Mouse (Mus musculus) limb, embryonic 12.5 days (tissue): ENCODE data around the gene Abca8a. TPM values are rescaled to one million over a fixed set of nuclear protein-coding genes. Genes with fewer than 3 reads are reported as not detected.

Source experiments
- ATAC-seq: fragments of 200-750 bp; cut with Nextera tagmentation; 2 replicates; pipeline ENCODE4 v1.8.0; 2017; ENCODE audit warnings: low read depth, moderate TSS enrichment; ENCODE audit not compliant: insufficient number of reproducible peaks, insufficient read depth, low FRiP score, low TSS enrichment
- H3K27ac ChIP-seq: fragments of 300-500 bp; sonication (generic); 2 replicates; pipeline ENCODE4 v1.5.1; 2016; ENCODE audit warnings: mild to moderate bottlenecking, moderate library complexity
- H3K27me3 ChIP-seq: fragments of 300-500 bp; sonication (generic); 2 replicates; pipeline ENCODE4 v1.6.1; 2016; ENCODE audit warnings: mild to moderate bottlenecking, moderate library complexity
- H3K36me3 ChIP-seq: fragments of 300-500 bp; sonication (generic); 2 replicates; pipeline ENCODE4 v1.6.1; 2016; ENCODE audit warnings: mild to moderate bottlenecking, moderate library complexity
- H3K4me1 ChIP-seq: fragments of 300-500 bp; sonication (generic); replicated peaks from 2 replicates; pipeline ENCODE4 v1.6.1; 2016
- H3K4me2 ChIP-seq: fragments of 300-500 bp; sonication (generic); 2 replicates; pipeline ENCODE4 v1.6.1; 2016; ENCODE audit warnings: mild to moderate bottlenecking, moderate library complexity
- H3K4me3 ChIP-seq: fragments of 300-500 bp; sonication (generic); replicated peaks from 2 replicates; pipeline ENCODE4 v1.5.1; 2016; ENCODE audit warnings: mild to moderate bottlenecking
- H3K9ac ChIP-seq: fragments of 300-500 bp; sonication (generic); replicated peaks from 2 replicates; pipeline ENCODE4 v1.6.1; 2016; ENCODE audit warnings: mild to moderate bottlenecking, moderate library complexity
- H3K9me3 ChIP-seq: fragments of 300-500 bp; sonication (generic); 2 replicates; pipeline ENCODE4 v1.6.1; 2016; ENCODE audit warnings: mild to moderate bottlenecking, moderate library complexity
- WGBS: fragments of 180-500 bp; shearing (Covaris S2); methylation state at CpG from one replicate; pipeline ENCODE4 v1.1.7; 2016; 5-methylcytosine and 5-hydroxymethylcytosine counted together
- polyA plus RNA-seq: library from polyadenylated mRNA; unstranded; fragments of >200 nt; fragmentation: Nextera tagmentation; extraction: Ambion mirVana; gene quantifications from 2 replicates; pipeline ENCODE4 v1.2.1, GENCODE M21; 2016

The Abca8a gene
- polyA plus RNA-seq, 1 experiment from 2014 or later: 0.13 TPM

DNA sequence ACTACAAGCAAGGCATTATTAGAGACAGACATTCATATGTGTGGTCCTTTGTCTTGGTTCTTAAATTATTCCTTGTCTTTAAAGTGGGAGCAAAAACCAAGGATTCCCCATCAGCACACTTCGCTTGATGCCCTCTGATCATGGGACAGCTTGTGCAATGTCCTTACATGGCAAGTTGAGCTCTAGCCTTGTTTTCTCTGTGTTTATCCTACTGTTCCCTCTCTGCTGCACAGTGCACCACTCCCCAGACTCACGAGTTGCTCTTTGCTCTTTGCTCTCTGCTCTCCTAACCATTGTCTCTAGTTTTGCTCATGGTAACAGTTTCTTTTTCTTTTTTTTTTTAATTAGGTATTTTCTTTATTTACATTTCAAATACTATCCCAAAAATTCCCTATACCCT lies 35.7 kb downstream of the Abca8a start:
- Histone ChIP-seq H3K4me1 (no peaks in the 10 kb centered on the region), H3K27ac (no peak overlapping the region), H3K9me3 (no peaks in the 10 kb centered on the region), H3K4me2 (no peak overlapping the region), H3K4me3 (no peak overlapping the region), H3K27me3 (no peaks in the 10 kb centered on the region), H3K36me3 (no peaks in the 10 kb centered on the region), H3K9ac (no peak overlapping the region)
- no peak for ATAC-seq
- WGBS: 72% methylated on average over 2 of the region's 2 CpGs

DNA sequence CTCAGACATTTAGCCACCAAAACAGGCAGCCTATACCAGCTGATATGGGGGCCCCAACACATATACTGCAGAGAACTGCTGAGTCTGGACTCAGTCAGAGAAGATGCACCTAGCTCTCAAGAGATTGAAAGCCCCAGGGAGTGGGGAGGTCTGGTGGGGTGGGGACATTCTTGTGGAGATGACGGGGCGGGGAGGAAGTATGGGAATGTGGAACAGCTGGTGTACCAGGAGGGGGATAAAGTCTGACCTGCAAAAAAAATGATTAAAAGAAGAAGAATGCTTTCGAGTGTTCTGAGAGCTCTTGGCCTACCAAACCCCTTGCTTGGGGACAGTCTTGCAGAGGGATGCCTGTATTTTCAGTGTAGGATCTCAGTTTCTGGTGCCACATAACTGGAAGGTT lies 42.1 kb downstream of the Abca8a start:
- Histone ChIP-seq H3K4me1 (0 out of 2 replicates have a peak, but pooled peaks cover 6% of the 10 kb centered on the region), H3K36me3 (no peaks in the 10 kb centered on the region), H3K4me2 (no peak overlapping the region), H3K9me3 (no peaks in the 10 kb centered on the region), H3K4me3 (no peak overlapping the region), H3K27me3 (no peaks in the 10 kb centered on the region), H3K27ac (no peak overlapping the region), H3K9ac (no peak overlapping the region)
- WGBS: 57% methylated on average over 3 of the region's 3 CpGs
- ATAC-seq: no peak

DNA sequence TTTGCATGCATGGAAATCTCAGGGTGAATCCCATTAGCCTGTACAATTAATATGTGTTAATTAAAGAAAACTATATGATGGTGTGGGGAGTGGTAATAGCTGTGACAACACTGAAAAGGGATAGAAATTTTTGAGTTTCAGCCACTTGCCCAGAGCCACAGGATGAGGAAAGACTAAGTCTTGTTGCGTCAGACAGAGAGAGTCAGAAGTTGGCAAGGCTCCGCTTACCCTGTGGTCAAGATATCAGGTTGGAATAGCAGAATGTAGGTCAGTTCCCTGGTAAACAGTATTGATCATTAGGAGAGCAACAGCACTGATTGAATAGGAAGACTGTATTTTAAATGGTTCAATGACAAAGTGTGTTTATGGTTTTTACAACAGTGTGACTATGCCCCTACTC lies 58.0 kb downstream of the Abca8a start:
- no peak overlapping the region for H3K4me2 ChIP-seq
- H3K9ac ChIP-seq: no peak overlapping the region
- H3K9me3 ChIP-seq: no peaks in the 10 kb centered on the region
- no peaks in the 10 kb centered on the region for H3K36me3 ChIP-seq
- no peak overlapping the region for H3K27ac ChIP-seq
- 95% methylated on average over 2 of the region's 2 CpGs for WGBS
- H3K27me3 ChIP-seq: no peaks in the 10 kb centered on the region
- no peak for ATAC-seq
- H3K4me1 ChIP-seq: no peaks in the 10 kb centered on the region
- H3K4me3 ChIP-seq: no peak overlapping the region

DNA sequence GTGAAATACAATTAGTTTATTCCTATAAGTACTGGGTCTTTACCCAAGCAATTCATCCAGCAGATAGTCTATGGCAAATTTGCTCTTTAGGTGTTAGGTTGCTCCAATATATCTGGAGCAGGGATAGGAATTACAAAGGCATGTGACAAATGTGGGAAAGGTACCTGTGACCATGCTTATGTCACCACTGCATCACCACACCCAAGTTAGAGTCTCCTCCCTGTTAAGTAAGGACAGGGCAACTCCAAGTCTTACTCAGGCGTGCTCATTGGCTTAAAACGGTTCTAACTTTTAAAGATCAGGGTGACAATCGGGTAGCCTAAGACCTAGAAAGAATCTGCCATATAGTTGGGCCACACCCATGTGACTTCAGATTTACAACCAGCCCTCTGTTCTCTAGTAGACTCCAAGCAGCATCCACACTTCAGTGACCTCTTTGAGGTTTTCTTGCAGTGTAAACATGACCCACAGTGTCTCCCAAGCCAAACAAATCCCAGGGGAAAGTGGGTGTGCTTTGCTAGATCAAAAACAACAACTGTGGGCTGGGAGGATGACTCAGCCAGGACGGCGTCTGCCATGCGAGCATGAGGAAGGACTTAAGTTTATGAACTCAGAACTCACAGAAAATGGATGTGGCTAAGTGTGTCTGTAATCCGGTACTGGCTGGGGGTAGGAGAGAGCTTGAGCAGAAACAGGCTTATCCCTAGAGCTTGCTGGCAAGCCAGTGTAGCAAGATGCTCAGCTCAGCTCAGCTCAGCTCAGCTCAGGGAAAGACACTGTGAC lies 66.7 kb downstream of the Abca8a start:
- ATAC-seq: no peak; the same call in 1 of the 2 replicates
- no peaks in the 10 kb centered on the region for H3K36me3 ChIP-seq
- no peak overlapping the region for H3K4me2 ChIP-seq
- H3K27ac ChIP-seq: no peak overlapping the region
- H3K9me3 ChIP-seq: no peaks in the 10 kb centered on the region
- no peaks in the 10 kb centered on the region for H3K4me1 ChIP-seq
- no peaks in the 10 kb centered on the region for H3K27me3 ChIP-seq
- no peak overlapping the region for H3K4me3 ChIP-seq
- H3K9ac ChIP-seq: no peak overlapping the region
- 38% methylated on average over 7 of the region's 7 CpGs for WGBS

DNA sequence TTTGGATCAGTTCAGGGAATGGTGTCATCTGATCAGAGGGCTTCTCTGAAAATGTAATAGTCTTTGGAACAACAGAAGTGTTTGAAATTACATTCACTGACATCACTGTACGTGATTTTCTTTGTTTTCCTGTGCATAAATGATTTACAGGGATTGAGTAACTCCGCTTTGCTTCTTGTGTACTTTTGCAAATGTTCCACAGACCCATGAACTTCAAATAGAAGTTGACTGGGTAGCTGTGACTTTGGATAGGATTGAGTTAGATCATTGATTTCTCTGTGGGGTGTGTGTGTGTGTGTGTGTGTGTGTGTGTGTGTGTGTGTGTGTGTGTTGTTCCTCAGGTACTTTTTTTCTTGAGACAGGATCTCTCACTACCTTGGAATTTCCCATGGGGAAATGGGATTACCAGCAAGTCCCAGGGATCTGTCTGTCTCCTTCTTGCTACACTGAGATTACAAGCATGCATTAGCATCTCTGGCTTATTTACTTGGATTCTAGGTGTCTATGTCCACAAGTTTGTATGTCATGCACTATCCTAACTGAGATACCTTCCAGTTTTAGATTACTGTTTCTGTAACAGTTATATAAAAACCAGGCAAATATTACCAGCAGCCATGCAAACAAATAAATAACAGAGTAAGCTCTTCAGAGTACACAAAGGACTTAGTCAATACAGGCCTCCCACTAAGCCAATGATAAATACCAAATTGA lies 84.8 kb downstream of the Abca8a start:
- Histone ChIP-seq H3K9ac (no peak overlapping the region), H3K27ac (no peak overlapping the region), H3K9me3 (no peaks in the 10 kb centered on the region), H3K27me3 (no peaks in the 10 kb centered on the region), H3K36me3 (no peaks in the 10 kb centered on the region), H3K4me1 (no peaks in the 10 kb centered on the region), H3K4me3 (no peak overlapping the region), H3K4me2 (no peak overlapping the region)
- WGBS: 75% methylated on average over 2 of the region's 2 CpGs
- no peak for ATAC-seq

DNA sequence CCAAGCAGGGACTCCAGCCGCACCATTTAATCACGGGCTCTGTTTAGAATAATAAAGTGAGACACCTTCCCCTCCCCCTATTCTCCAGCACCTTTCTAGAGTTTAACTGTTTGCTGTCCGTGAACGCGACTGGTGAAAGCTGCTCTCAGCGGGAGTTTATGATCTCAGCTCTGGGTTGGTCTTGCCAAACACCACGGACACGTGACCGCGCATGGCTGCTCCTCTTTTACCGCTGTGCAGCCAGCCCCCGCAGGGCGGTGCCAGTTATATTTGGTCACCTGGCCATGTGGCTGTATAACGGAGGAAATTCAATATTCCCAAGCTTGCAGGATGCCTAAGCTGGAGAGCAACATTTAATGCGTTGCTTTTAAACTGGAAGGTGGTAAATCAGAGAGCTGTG lies 100.2 kb downstream of the Abca8a start, which contains the start of gene Abca8b:
Gene Abca8b, minus strand, starts transcription at position 222 of the 400 bp plus-strand sequence.
- Histone ChIP-seq H3K27me3 (no peaks in the 10 kb centered on the region), H3K4me3 (peak within 1 kb of the TSS; percentile 38), H3K4me2 (peak within 1 kb of the TSS; percentile 61), H3K36me3 (no peaks in the 10 kb centered on the region), H3K4me1 (peaks cover 14% of the 10 kb centered on the region), H3K27ac (peak within 1 kb of the TSS; percentile 71), H3K9me3 (no peaks in the 10 kb centered on the region), H3K9ac (no peak within 1 kb of the TSS)
- ATAC-seq: peak; percentile 94
- under 1% methylated on average over 15 of the region's 15 CpGs for WGBS

DNA sequence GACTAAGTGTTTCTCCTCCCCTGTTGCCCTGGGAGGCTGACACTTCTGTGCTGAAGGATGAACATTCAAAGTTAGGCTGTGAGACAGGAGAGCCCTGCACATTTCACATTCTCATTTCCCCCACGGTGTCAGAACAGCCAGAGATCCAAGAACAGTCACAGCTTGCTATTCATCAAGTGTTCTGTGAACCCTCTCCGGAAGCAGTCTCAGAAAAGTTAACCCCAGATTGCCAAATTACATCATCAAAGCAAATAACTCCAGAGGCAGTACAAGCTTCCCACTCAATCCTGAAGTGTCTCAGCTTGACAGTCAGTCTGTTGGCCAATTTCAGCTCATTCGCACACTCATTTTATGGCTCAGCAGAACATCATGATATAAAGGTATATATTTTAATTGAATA lies 100.8 kb downstream of the Abca8a start:
- Histone ChIP-seq H3K9ac (no peak overlapping the region), H3K4me1 (peaks cover 14% of the 10 kb centered on the region), H3K36me3 (no peaks in the 10 kb centered on the region), H3K9me3 (no peaks in the 10 kb centered on the region), H3K27ac (peak overlapping the region; percentile 41; the same call in 1 of the 2 replicates), H3K4me3 (peak overlapping the region; percentile 38), H3K4me2 (peak overlapping the region; percentile 61), H3K27me3 (no peaks in the 10 kb centered on the region)
- 0% methylated on average over 3 of the region's 3 CpGs for WGBS
- ATAC-seq: no peak

DNA sequence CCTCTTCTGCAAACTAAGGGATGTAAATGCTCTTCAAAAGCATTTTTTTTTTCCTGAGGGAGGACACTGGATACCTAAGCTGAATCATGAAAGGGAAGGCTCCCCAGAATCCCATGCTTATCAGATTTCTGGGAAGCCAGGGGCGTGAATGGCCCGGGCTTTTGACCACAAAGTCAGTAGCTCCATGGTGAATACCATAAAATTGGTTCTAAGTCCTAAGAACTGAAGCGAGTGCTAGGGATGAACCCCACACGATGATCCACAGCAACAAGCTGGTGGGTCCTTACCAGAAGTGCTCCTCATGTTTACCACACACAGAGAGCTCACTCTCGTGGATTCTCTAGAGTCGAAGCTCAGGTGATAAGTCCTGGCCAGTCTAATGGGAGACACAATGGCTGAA lies 101.8 kb downstream of the Abca8a start:
- Histone ChIP-seq H3K4me1 (peaks cover 14% of the 10 kb centered on the region), H3K27me3 (no peaks in the 10 kb centered on the region), H3K9me3 (no peaks in the 10 kb centered on the region), H3K4me2 (no peak overlapping the region), H3K9ac (no peak overlapping the region), H3K36me3 (no peaks in the 10 kb centered on the region), H3K27ac (no peak overlapping the region; the same call in 1 of the 2 replicates), H3K4me3 (no peak overlapping the region)
- 43% methylated on average over 6 of the region's 6 CpGs for WGBS
- ATAC-seq: no peak

DNA sequence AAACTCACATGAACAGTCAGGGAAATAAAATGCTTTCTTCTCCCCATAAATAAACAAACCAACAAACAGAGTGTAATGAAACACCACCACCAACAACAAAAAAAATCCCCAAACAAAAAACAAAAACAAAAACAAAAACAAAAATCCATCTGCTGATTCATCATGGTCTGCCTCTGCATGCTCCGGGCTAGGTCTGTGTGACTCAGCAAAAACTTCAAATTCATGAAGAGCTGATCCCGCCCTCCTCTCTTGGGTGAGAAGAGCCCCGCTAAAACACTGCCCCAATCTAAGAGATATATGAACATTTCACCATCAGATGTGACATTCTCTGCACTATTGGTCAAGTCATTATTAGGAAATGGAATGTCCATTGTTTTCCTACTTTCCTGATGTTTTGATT lies 104.5 kb downstream of the Abca8a start:
- H3K9me3 ChIP-seq: no peaks in the 10 kb centered on the region
- ATAC-seq: no peak
- H3K9ac ChIP-seq: no peak overlapping the region
- WGBS: 84% methylated on average over 3 of the region's 3 CpGs
- no peak overlapping the region for H3K4me3 ChIP-seq
- H3K4me2 ChIP-seq: no peak overlapping the region
- no peaks in the 10 kb centered on the region for H3K36me3 ChIP-seq
- no peak overlapping the region for H3K27ac ChIP-seq
- no peaks in the 10 kb centered on the region for H3K27me3 ChIP-seq
- peaks cover 27% of the 10 kb centered on the region for H3K4me1 ChIP-seq

DNA sequence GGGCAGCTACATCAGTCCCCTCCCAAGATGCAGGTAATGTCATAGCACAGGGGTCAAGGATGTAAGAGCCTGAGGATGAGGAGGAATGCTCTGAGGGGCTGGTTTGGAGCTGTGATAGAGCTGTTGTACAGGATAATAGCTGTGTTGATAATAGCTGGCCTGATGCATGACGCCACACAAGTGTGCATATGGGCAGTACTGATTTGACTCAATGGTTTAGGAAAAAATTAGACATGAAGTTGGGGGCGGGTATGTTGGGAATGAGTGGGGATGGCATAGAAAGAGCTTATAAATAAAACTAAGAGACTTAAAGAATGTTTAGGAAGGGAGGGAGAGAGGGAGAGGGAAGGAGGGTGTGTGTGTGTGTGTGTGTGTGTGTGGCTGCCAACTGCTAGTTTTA lies 105.5 kb downstream of the Abca8a start:
- no peak for ATAC-seq

DNA sequence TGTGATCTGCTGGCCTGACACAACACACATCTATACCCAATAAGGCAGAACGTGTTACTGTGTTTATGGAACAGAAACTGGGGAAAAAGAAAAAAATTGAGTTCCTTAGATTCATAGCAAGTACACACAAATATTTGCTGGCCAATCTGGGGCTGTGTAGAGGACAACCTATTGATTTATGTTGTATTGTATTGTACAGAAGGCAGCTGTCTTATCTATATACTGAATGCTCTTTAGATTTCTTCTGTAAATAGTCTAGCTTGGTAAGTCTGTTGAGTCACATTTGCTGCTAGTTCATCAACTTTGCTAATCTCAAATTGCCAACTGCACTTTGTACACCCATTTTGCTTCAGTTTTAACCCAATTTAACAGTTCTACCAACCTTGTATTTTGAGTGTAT lies 107.6 kb downstream of the Abca8a start:
- no peak for ATAC-seq
- no peak overlapping the region for H3K4me2 ChIP-seq
- H3K36me3 ChIP-seq: no peaks in the 10 kb centered on the region
- H3K27ac ChIP-seq: no peak overlapping the region
- no peak overlapping the region for H3K9ac ChIP-seq
- peaks cover 13% of the 10 kb centered on the region for H3K4me1 ChIP-seq
- 48% methylated on average over 1 of the region's 1 CpGs for WGBS
- no peaks in the 10 kb centered on the region for H3K9me3 ChIP-seq
- H3K4me3 ChIP-seq: no peak overlapping the region
- H3K27me3 ChIP-seq: no peaks in the 10 kb centered on the region

More for the DNA sequence above, 105.5 kb downstream of the Abca8a start:
- Histone ChIP-seq H3K9me3 (no peaks in the 10 kb centered on the region), H3K4me2 (no peak overlapping the region), H3K4me3 (no peak overlapping the region), H3K36me3 (no peaks in the 10 kb centered on the region), H3K9ac (no peak overlapping the region), H3K4me1 (peaks cover 27% of the 10 kb centered on the region), H3K27me3 (no peaks in the 10 kb centered on the region), H3K27ac (no peak overlapping the region)
- WGBS: 92% methylated on average over 2 of the region's 2 CpGs
